Mouse (Mus musculus): ENCODE measurements around the gene Zfp488. TPM values are rescaled to one million over a fixed set of nuclear protein-coding genes. Genes with fewer than 3 reads are reported as not detected.

Gene Zfp488
- polyA plus RNA-seq, 1 experiment from 2014 or later: not detected

GRCm38 (mm10) chr14:33933778-33934317, 44.7 kb downstream of the Zfp488 start:
- no peak overlapping the region for H3K9ac ChIP-seq (ENCODE audit: low read depth, low read length)
- ATAC-seq (ENCODE audit: low read depth): no peak
- 24% methylated on average over 5 of the region's 5 CpGs for WGBS (ENCODE audit: insufficient replicate concordance)
- no peak overlapping the region for H3K27ac ChIP-seq (ENCODE audit: low read length)
- no peak overlapping the region for H3K4me2 ChIP-seq (ENCODE audit: low read depth, low read length)
- H3K4me3 ChIP-seq (ENCODE audit: low read depth, low read length): no peak overlapping the region
- no peaks in the 10 kb centered on the region for H3K9me3 ChIP-seq (replicated peaks; ENCODE audit: control insufficient read depth, low read length)
- no peaks in the 10 kb centered on the region for H3K4me1 ChIP-seq (ENCODE audit: control insufficient read depth, low read depth, low read length)
- H3K27me3 ChIP-seq (ENCODE audit: control insufficient read depth, insufficient read depth, low read depth, low read length): peaks cover 9% of the 10 kb centered on the region; the same call in 1 of the 2 replicates
- no peaks in the 10 kb centered on the region for H3K36me3 ChIP-seq (ENCODE audit: control insufficient read depth, insufficient read depth)

DNA sequence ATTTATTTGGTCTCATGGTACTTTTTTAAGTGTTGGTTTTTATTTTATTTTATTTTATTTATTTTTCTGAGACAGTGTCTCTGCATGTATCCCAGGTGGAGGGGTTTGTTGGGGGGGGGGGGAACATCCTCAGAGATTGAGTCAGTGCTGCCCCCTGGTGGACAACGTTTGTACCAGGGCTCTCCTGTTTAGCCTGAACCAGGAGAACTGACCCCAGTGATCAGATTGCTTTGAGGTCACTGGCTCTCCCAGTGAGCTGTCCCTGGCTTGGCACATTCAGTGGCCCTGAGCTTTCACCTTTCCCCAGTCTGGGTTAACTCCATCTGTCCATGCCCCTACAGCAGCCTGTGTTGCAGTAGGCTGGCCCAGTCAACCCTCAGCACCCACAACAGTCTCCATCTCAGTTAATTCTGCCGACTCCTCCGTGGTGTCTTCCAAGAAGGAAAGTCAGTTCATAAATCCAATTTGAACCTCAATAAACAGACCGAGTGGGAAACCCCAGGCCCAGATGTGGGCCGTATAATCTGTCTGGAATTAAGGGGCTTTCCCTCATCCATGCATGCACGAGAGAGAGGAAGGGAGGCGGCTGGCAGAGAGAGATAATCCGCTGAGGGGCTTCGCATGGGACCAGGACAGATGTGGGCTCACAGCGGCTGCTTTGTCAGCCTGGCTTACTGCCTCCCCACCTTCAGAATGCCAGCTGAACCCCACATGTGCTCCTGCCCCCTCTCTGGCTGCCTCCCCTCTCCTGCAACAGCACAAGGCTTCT, 45.4 kb downstream of the Zfp488 start:
- H3K36me3 ChIP-seq (ENCODE audit: control insufficient read depth, insufficient read depth): no peaks in the 10 kb centered on the region
- H3K9ac ChIP-seq (ENCODE audit: low read depth, low read length): no peak overlapping the region
- ATAC-seq (ENCODE audit: low read depth): no peak
- no peak overlapping the region for H3K4me3 ChIP-seq (ENCODE audit: low read depth, low read length)
- H3K27ac ChIP-seq (ENCODE audit: low read length): no peak overlapping the region
- H3K4me2 ChIP-seq (ENCODE audit: low read depth, low read length): no peak overlapping the region
- H3K9me3 ChIP-seq (replicated peaks; ENCODE audit: control insufficient read depth, low read length): no peaks in the 10 kb centered on the region
- WGBS (ENCODE audit: insufficient replicate concordance): 54% methylated on average over 10 of the region's 10 CpGs
- H3K27me3 ChIP-seq (ENCODE audit: control insufficient read depth, insufficient read depth, low read depth, low read length): peaks cover 9% of the 10 kb centered on the region; the same call in 1 of the 2 replicates
- H3K4me1 ChIP-seq (ENCODE audit: control insufficient read depth, low read depth, low read length): no peaks in the 10 kb centered on the region

DNA sequence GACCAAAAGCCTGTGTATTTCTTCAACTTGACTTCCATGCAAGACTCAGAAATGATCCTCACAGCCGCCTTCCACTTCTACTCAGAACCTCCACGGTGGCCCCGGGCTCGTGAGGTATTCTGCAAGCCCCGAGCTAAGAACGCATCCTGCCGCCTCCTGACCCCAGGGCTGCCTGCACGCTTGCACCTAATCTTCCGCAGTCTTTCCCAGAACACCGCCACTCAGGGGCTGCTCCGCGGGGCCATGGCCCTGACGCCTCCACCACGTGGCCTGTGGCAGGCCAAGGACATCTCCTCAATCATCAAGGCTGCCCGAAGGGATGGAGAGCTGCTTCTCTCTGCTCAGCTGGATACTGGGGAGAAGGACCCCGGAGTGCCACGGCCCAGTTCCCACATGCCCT, 46.7 kb downstream of the Zfp488 start:
- H3K9me3 ChIP-seq (replicated peaks; ENCODE audit: control insufficient read depth, low read length): no peaks in the 10 kb centered on the region
- peaks cover 9% of the 10 kb centered on the region; the same call in 1 of the 2 replicates for H3K27me3 ChIP-seq (ENCODE audit: control insufficient read depth, insufficient read depth, low read depth, low read length)

DNA sequence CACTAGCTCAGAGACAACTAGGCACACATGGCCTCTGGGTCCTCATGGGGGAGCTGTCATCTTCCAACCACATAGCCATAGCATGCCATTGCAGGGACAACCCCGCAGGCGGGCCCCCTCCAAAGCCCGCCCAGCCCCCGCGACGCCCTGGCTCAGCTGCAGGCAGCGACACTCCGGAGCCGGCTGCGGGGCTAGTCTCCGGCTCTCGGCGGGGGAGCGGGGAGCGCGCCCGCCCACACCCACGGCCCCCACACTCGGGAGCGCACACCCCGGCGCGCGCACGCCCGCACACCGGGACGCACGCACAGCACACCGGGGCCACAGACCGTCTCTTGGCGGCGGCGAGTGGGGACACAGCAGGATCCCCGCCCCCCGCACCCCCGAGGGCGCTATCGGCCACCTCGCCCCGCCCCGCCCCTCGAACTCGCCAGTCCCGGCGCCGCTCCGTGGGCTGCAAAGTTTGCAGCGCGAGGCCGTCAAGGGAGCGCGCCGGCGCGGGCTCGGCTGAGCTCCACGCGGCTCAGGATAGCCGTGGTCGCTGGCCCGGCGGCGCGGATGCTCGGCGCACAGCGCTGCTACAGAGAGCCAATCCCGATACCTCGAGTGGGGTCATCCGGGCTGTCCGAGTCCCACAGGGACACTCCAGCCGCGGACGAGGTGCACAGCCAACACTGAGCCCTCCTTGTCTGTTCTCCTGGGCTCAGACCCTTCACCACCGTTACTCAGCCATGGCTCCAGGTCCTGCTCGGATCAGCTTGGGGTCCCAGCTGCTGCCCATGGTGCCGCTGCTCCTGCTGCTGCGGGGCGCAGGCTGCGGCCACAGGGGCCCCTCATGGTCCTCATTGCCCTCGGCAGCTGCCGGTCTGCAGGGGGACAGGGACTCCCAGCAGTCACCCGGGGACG, 55.1 kb downstream of the Zfp488 start, which contains the start of gene Gdf10:
TSS of gene Gdf10 (plus strand) at position 420 of the 903 bp plus-strand sequence.
- Histone ChIP-seq H3K27ac (ENCODE audit: low read length) (no peak within 1 kb of the TSS), H3K27me3 (ENCODE audit: control insufficient read depth, insufficient read depth, low read depth, low read length) (peaks cover 36% of the 10 kb centered on the region), H3K4me1 (ENCODE audit: control insufficient read depth, low read depth, low read length) (no peaks in the 10 kb centered on the region), H3K4me2 (ENCODE audit: low read depth, low read length) (peak within 1 kb of the TSS; percentile 47), H3K36me3 (ENCODE audit: control insufficient read depth, insufficient read depth) (no peaks in the 10 kb centered on the region), H3K4me3 (ENCODE audit: low read depth, low read length) (peak within 1 kb of the TSS; percentile 38), H3K9me3 (replicated peaks; ENCODE audit: control insufficient read depth, low read length) (no peaks in the 10 kb centered on the region), H3K9ac (ENCODE audit: low read depth, low read length) (no peak within 1 kb of the TSS)
- WGBS (ENCODE audit: insufficient replicate concordance): 1% methylated on average over 72 of the region's 85 CpGs
- peak; percentile 19; the same call in 1 of the 2 replicates for ATAC-seq (ENCODE audit: low read depth)

More for the DNA sequence above, 46.7 kb downstream of the Zfp488 start:
- H3K27ac ChIP-seq (ENCODE audit: low read length): no peak overlapping the region
- no peak overlapping the region for H3K9ac ChIP-seq (ENCODE audit: low read depth, low read length)
- 48% methylated on average over 17 of the region's 17 CpGs for WGBS (ENCODE audit: insufficient replicate concordance)
- no peak overlapping the region for H3K4me2 ChIP-seq (ENCODE audit: low read depth, low read length)
- H3K36me3 ChIP-seq (ENCODE audit: control insufficient read depth, insufficient read depth): no peaks in the 10 kb centered on the region
- no peak overlapping the region for H3K4me3 ChIP-seq (ENCODE audit: low read depth, low read length)
- H3K4me1 ChIP-seq (ENCODE audit: control insufficient read depth, low read depth, low read length): no peaks in the 10 kb centered on the region
- ATAC-seq (ENCODE audit: low read depth): no peak

GRCm38 (mm10) chr14:33922771-33923167, 55.8 kb downstream of the Zfp488 start:
- no peaks in the 10 kb centered on the region for H3K4me1 ChIP-seq (ENCODE audit: control insufficient read depth, low read depth, low read length)
- no peak overlapping the region for H3K9ac ChIP-seq (ENCODE audit: low read depth, low read length)
- H3K9me3 ChIP-seq (replicated peaks; ENCODE audit: control insufficient read depth, low read length): no peaks in the 10 kb centered on the region

GRCm38 (mm10) chr14:33920727-33921559, 57.6 kb downstream of the Zfp488 start:
- Histone ChIP-seq H3K27me3 (ENCODE audit: control insufficient read depth, insufficient read depth, low read depth, low read length) (peaks cover 36% of the 10 kb centered on the region), H3K4me3 (ENCODE audit: low read depth, low read length) (no peak overlapping the region), H3K27ac (ENCODE audit: low read length) (no peak overlapping the region), H3K36me3 (ENCODE audit: control insufficient read depth, insufficient read depth) (no peaks in the 10 kb centered on the region), H3K4me2 (ENCODE audit: low read depth, low read length) (no peak overlapping the region), H3K9ac (ENCODE audit: low read depth, low read length) (no peak overlapping the region), H3K9me3 (replicated peaks; ENCODE audit: control insufficient read depth, low read length) (no peaks in the 10 kb centered on the region), H3K4me1 (ENCODE audit: control insufficient read depth, low read depth, low read length) (no peaks in the 10 kb centered on the region)
- ATAC-seq (ENCODE audit: low read depth): no peak
- 47% methylated on average over 14 of the region's 14 CpGs for WGBS (ENCODE audit: insufficient replicate concordance)

More at GRCm38 (mm10) chr14:33922771-33923167, 55.8 kb downstream of the Zfp488 start:
- Histone ChIP-seq H3K27me3 (ENCODE audit: control insufficient read depth, insufficient read depth, low read depth, low read length) (peaks cover 36% of the 10 kb centered on the region), H3K27ac (ENCODE audit: low read length) (no peak overlapping the region), H3K4me3 (ENCODE audit: low read depth, low read length) (peak overlapping the region; percentile 38), H3K4me2 (ENCODE audit: low read depth, low read length) (peak overlapping the region; percentile 47; the same call in 1 of the 2 replicates), H3K36me3 (ENCODE audit: control insufficient read depth, insufficient read depth) (no peaks in the 10 kb centered on the region)
- 19% methylated on average over 8 of the region's 8 CpGs for WGBS (ENCODE audit: insufficient replicate concordance)
- no peak for ATAC-seq (ENCODE audit: low read depth)

Other genes starting within 250 kb of the Zfp488 start
- 5.3 and 6.3 TPM in 2 replicates for gene Gdf10, start 55.2 kb downstream of the Zfp488 start, polyA plus RNA-seq (2015; fragmentation: Nextera tagmentation; extraction: Ambion mirVana)
- 10.1 and 10.8 TPM in 2 replicates for gene Gdf2, start 37.7 kb downstream of the Zfp488 start, polyA plus RNA-seq (2015; fragmentation: Nextera tagmentation; extraction: Ambion mirVana)
- 0.04 and 0.05 TPM in 2 replicates for gene Rbp3, start 24.8 kb downstream of the Zfp488 start, polyA plus RNA-seq (2015; fragmentation: Nextera tagmentation; extraction: Ambion mirVana)
- gene Gm30083, start 36.4 kb upstream of the Zfp488 start, polyA plus RNA-seq (2015; fragmentation: Nextera tagmentation; extraction: Ambion mirVana): not detected in 2 replicates
- not detected in 2 replicates for gene Gm5460, start 38.0 kb upstream of the Zfp488 start, polyA plus RNA-seq (2015; fragmentation: Nextera tagmentation; extraction: Ambion mirVana)
- not detected in 2 replicates for gene Antxrl, start 73.9 kb upstream of the Zfp488 start, polyA plus RNA-seq (2015; fragmentation: Nextera tagmentation; extraction: Ambion mirVana)
- 0.07 and 0.08 TPM in 2 replicates for gene Anxa8, start 107.2 kb upstream of the Zfp488 start, polyA plus RNA-seq (2015; fragmentation: Nextera tagmentation; extraction: Ambion mirVana)
- not detected in 2 replicates for gene A630023A22Rik, start 124.0 kb upstream of the Zfp488 start, polyA plus RNA-seq (2015; fragmentation: Nextera tagmentation; extraction: Ambion mirVana)
- gene Npy4r, start 173.7 kb upstream of the Zfp488 start, polyA plus RNA-seq (2015; fragmentation: Nextera tagmentation; extraction: Ambion mirVana): not detected in 2 replicates
- gene Gprin2, start 222.9 kb upstream of the Zfp488 start, polyA plus RNA-seq (2015; fragmentation: Nextera tagmentation; extraction: Ambion mirVana): 0.02 and 0.09 TPM in 2 replicates
- gene Syt15, start 240.8 kb upstream of the Zfp488 start, polyA plus RNA-seq (2015; fragmentation: Nextera tagmentation; extraction: Ambion mirVana): 0.57 and 0.63 TPM in 2 replicates